Mouse (Mus musculus): ENCODE results near the gene Plppr2.

GRCm38 (mm10) chr9:21937711-21938175 lies 910 bp downstream of the Plppr2 start:
- TF ChIP-seq CTCF (IDR thresholded peaks at IDR 0.05; ENCODE audit: low read depth) (no peak), EP300 (IDR thresholded peaks at IDR 0.05; ENCODE audit: low read depth) (no peak)

Data from liver, embryonic 14.5 days (tissue).